Mouse (Mus musculus) forebrain, postnatal 0 days (tissue): ENCODE measurements at regions not wholly inside any gene's neighbourhood (a gene's known extent, or its start where the extent isn't known, plus 50 kb on each side); places are given as distances from the start of the nearest gene placed in this dataset.

Source experiments
- ATAC-seq: fragments of 200-750 bp; cut with Nextera tagmentation; 2 replicates; pipeline ENCODE4 v1.8.0; 2017; ENCODE audit warnings: mild to moderate bottlenecking, moderate library complexity
- DNase-seq: peaks from one replicate; pipeline ENCODE4 v3.0.0-alpha.2; 2015
- H3K27ac ChIP-seq: fragments of 300-500 bp; sonication (generic); 2 replicates; pipeline ENCODE4 v1.5.1; 2014; ENCODE audit warnings: low read depth, mild to moderate bottlenecking, antibody characterized with exemption, low read length, moderate library complexity, mixed read lengths
- H3K27me3 ChIP-seq: fragments of 300-500 bp; sonication (generic); 2 replicates; pipeline ENCODE4 v1.6.1; 2014; ENCODE audit warnings: mild to moderate bottlenecking, low read length, mixed read lengths; ENCODE audit not compliant: insufficient read depth
- H3K36me3 ChIP-seq: fragments of 300-500 bp; sonication (generic); 2 replicates; pipeline ENCODE4 v1.6.1; 2014; ENCODE audit warnings: mild to moderate bottlenecking, moderate library complexity; ENCODE audit not compliant: insufficient read depth
- H3K4me1 ChIP-seq: fragments of 300-500 bp; sonication (generic); 2 replicates; pipeline ENCODE4 v1.6.1; 2014; ENCODE audit warnings: antibody characterized with exemption; ENCODE audit not compliant: insufficient read depth
- H3K4me2 ChIP-seq: fragments of 300-500 bp; sonication (generic); 2 replicates; pipeline ENCODE4 v1.6.1; 2014; ENCODE audit warnings: low read depth, mild to moderate bottlenecking, moderate library complexity
- H3K4me3 ChIP-seq: fragments of 300-500 bp; sonication (generic); 2 replicates; pipeline ENCODE4 v1.5.1; 2014; ENCODE audit warnings: low read depth, low read length, mixed read lengths
- H3K9ac ChIP-seq: fragments of 300-500 bp; sonication (generic); 2 replicates; pipeline ENCODE4 v1.6.1; 2014; ENCODE audit warnings: mild to moderate bottlenecking
- H3K9me3 ChIP-seq: fragments of 300-500 bp; sonication (generic); 2 replicates; pipeline ENCODE4 v1.6.1; 2016; ENCODE audit warnings: low read length
- CTCF ChIP-seq: sonication (generic); IDR thresholded peaks from 2 replicates; pipeline ENCODE4 v1.5.1; 2016; ENCODE audit warnings: antibody characterized with exemption, control low read depth, low read depth
- WGBS: fragments of 180-500 bp; shearing (Covaris S2); extraction: QIAGEN DNeasy Blood & Tissue Kit; methylation state at CpG from one replicate; pipeline ENCODE4 v1.1.7; 2014; 5-methylcytosine and 5-hydroxymethylcytosine counted together

DNA sequence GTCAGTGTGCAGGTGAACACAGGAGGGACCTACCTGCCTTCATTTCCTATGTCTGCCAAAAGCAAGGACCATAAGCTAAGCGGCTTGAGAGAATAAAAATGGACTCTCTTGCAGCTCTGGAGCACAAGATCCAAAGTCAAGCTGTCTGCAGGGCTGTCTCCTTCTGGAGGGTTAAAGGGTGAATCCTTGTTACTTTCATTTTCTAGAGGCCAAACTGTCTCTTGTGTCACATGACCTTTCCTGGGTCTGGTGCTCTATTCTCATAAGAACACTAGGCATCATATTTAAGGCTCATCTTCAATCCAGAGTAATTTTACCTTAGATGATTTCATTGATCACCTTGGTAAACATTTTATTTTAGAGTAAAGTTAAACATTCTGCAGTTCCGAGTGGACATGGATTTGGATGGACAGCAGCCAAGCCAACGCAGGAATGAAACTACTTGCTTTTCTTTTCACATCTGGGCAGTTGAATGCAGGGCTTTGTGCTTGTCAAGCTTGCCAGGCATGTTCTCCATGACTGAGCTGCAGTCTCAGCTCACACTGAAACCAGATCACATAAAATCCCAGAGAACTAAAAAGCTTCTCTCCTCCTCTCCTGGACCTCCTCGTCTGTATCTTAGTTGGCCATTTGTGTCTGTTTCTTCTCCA lies 180.8 kb downstream of the Cd83 start:
- WGBS: 71% methylated on average over 4 of the region's 4 CpGs
- H3K4me1 ChIP-seq: no peaks in the 10 kb centered on the region
- ATAC-seq: no peak
- no peaks in the 10 kb centered on the region for H3K27me3 ChIP-seq
- DNase-seq: no peak
- no peaks in the 10 kb centered on the region for H3K9me3 ChIP-seq
- no peak for TF ChIP-seq CTCF
- H3K27ac ChIP-seq: no peak overlapping the region
- H3K4me3 ChIP-seq: no peak overlapping the region
- no peak overlapping the region for H3K9ac ChIP-seq
- no peak overlapping the region for H3K4me2 ChIP-seq
- H3K36me3 ChIP-seq: no peaks in the 10 kb centered on the region

DNA sequence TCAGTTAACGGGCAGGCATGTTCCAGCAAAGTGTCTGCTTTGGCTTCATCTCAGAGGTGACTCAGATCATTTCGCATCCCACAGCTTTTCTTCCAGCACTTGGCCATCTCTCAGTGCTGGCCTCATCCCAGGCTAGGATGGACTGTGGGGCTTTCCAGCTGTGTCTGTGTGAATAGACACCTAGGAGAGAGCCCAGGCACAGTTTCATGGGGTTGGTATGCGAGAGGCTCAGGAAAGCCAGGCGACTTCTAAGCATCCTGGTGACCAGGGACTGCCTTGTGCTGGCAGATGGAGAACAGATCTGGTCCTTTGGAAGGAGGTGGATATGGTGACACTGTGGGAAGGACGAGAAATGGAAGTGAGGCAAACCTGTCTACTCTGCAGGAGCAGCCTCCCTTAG lies 182.9 kb downstream of the Cd83 start:
- H3K27ac ChIP-seq: no peak overlapping the region
- no peaks in the 10 kb centered on the region for H3K4me1 ChIP-seq
- H3K36me3 ChIP-seq: no peaks in the 10 kb centered on the region
- no peak for ATAC-seq
- no peaks in the 10 kb centered on the region for H3K27me3 ChIP-seq
- TF ChIP-seq CTCF: no peak
- 81% methylated on average over 5 of the region's 5 CpGs for WGBS
- no peak overlapping the region for H3K9ac ChIP-seq
- no peak for DNase-seq
- no peak overlapping the region for H3K4me2 ChIP-seq
- no peaks in the 10 kb centered on the region for H3K9me3 ChIP-seq
- no peak overlapping the region for H3K4me3 ChIP-seq

- Histone ChIP-seq H3K9me3 (no peaks in the 10 kb centered on the region), H3K27me3 (no peaks in the 10 kb centered on the region), H3K4me3 (no peak overlapping the region), H3K9ac (no peak overlapping the region), H3K27ac (no peak overlapping the region), H3K4me2 (no peak overlapping the region), H3K4me1 (no peaks in the 10 kb centered on the region), H3K36me3 (no peaks in the 10 kb centered on the region)
- TF ChIP-seq CTCF: no peak
- 96% methylated on average over 2 of the region's 2 CpGs for WGBS
- DNase-seq (no peak), ATAC-seq (no peak)
Observed at GRCm38 (mm10) chr13:43972906-43973305, 188.3 kb downstream of the Cd83 start.

DNA sequence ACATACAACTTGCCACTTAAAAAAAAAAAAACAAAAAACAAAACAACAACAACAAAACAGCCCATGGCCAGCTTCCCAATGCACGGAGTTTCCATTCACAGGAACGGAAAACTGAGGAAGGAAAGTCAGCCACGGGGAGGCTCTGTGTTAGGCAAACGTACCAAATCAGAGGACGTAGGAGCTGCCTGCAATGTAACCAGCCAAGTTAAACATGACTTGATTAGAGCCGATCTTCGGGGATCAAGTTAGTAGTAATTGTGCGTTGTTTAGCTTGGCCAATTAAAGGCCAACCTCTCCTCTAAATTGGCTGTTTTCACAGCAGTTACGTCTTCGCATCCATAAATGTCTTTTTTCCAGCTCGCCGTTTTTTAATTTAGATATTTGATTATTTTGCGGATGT lies 190.7 kb downstream of the Cd83 start:
- Histone ChIP-seq H3K4me3 (no peak overlapping the region), H3K27ac (no peak overlapping the region), H3K27me3 (no peaks in the 10 kb centered on the region), H3K36me3 (no peaks in the 10 kb centered on the region), H3K9me3 (no peaks in the 10 kb centered on the region), H3K9ac (no peak overlapping the region), H3K4me2 (no peak overlapping the region), H3K4me1 (no peaks in the 10 kb centered on the region)
- DNase-seq: no peak
- ATAC-seq: no peak
- WGBS: 40% methylated on average over 13 of the region's 13 CpGs
- TF ChIP-seq CTCF: no peak

GRCm38 (mm10) chr13:43975801-43976200 lies 191.2 kb downstream of the Cd83 start:
- no peak for DNase-seq
- no peaks in the 10 kb centered on the region for H3K36me3 ChIP-seq
- no peaks in the 10 kb centered on the region for H3K9me3 ChIP-seq
- H3K27ac ChIP-seq: no peak overlapping the region
- no peak for TF ChIP-seq CTCF
- ATAC-seq: no peak
- no peaks in the 10 kb centered on the region for H3K27me3 ChIP-seq
- H3K4me3 ChIP-seq: no peak overlapping the region
- 46% methylated on average over 7 of the region's 7 CpGs for WGBS
- no peak overlapping the region for H3K9ac ChIP-seq
- H3K4me1 ChIP-seq: no peaks in the 10 kb centered on the region
- H3K4me2 ChIP-seq: no peak overlapping the region

DNA sequence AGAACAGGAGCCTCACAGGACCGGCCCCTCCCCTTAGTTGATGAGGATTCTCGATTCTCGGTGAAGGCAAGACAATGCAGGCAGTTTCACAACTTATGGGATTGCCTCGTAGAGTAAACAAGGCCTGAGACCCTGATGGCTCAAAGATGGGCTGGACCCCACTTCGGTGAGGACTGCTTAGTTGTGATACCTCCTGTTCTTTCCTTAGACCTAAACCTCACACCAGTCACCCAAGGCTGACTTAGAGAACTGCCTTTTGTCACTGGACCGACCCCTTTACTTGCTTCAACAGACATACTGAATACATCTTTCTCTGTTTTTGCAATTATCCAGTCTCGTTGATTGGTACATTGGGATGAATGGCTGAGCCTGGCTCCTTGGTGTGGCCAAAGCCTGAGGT lies 192.1 kb downstream of the Cd83 start:
- 30% methylated on average over 7 of the region's 7 CpGs for WGBS
- H3K4me3 ChIP-seq: no peak overlapping the region
- ATAC-seq: no peak
- H3K36me3 ChIP-seq: no peaks in the 10 kb centered on the region
- no peak overlapping the region for H3K27ac ChIP-seq
- no peak for DNase-seq
- H3K4me1 ChIP-seq: no peaks in the 10 kb centered on the region
- no peaks in the 10 kb centered on the region for H3K9me3 ChIP-seq
- H3K27me3 ChIP-seq: no peaks in the 10 kb centered on the region
- H3K9ac ChIP-seq: no peak overlapping the region
- no peak overlapping the region for H3K4me2 ChIP-seq
- no peak for TF ChIP-seq CTCF

DNA sequence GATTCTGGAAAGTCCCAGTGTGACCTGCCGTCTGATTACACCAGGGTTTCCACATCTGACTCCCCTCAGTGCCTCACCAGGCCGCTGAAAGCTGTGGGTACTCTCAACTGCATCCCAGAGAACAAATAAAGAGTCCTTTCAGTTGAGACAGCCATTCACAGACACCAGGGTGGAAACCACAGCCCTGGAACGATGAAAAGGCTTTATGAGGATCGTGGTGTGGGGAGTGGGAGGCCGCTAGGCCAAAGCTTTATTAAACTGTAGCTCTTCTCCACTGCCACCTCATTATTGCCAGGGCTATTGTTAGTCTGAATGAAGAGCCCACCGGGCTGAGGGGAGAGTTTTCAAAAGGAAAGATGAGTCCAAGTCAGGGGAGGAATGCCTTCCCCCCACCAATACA lies 202.8 kb downstream of the Cd83 start:
- no peak for TF ChIP-seq CTCF
- no peak overlapping the region for H3K9ac ChIP-seq
- no peaks in the 10 kb centered on the region for H3K9me3 ChIP-seq
- H3K4me2 ChIP-seq: no peak overlapping the region
- ATAC-seq (no peak), DNase-seq (no peak)
- H3K27me3 ChIP-seq: no peaks in the 10 kb centered on the region
- 0 out of 2 replicates have a peak, but pooled peaks cover 6% of the 10 kb centered on the region for H3K4me1 ChIP-seq
- WGBS: 15% methylated on average over 6 of the region's 6 CpGs
- H3K4me3 ChIP-seq: no peak overlapping the region
- no peaks in the 10 kb centered on the region for H3K36me3 ChIP-seq
- H3K27ac ChIP-seq: no peak overlapping the region
